Mouse (Mus musculus) embryonic facial prominence, embryonic 15.5 days (tissue): ENCODE results near the gene Fcna. TPM values are rescaled to one million over a fixed set of nuclear protein-coding genes. Genes with fewer than 3 reads are reported as not detected.

ENCODE experiments used
- ATAC-seq: fragments of 200-750 bp; cut with Nextera tagmentation; 2 replicates; pipeline ENCODE4 v1.8.0; 2017; ENCODE audit warnings: low read depth, moderate TSS enrichment; ENCODE audit not compliant: insufficient number of reproducible peaks, low FRiP score, low TSS enrichment
- H3K27ac ChIP-seq: fragments of 300-500 bp; sonication (generic); replicated peaks from 2 replicates; pipeline ENCODE4 v1.5.1; 2015; ENCODE audit warnings: mild to moderate bottlenecking, inconsistent platforms
- H3K27me3 ChIP-seq: fragments of 300-500 bp; sonication (generic); 2 replicates; pipeline ENCODE4 v1.6.1; 2015; ENCODE audit warnings: inconsistent platforms
- H3K36me3 ChIP-seq: fragments of 300-500 bp; sonication (generic); 2 replicates; pipeline ENCODE4 v1.6.1; 2015; ENCODE audit warnings: mild to moderate bottlenecking, inconsistent platforms
- H3K4me1 ChIP-seq: fragments of 300-500 bp; sonication (generic); 2 replicates; pipeline ENCODE4 v1.6.1; 2015; ENCODE audit warnings: inconsistent platforms
- H3K4me2 ChIP-seq: fragments of 300-500 bp; sonication (generic); replicated peaks from 2 replicates; pipeline ENCODE4 v1.6.1; 2015; ENCODE audit warnings: mild to moderate bottlenecking, inconsistent platforms
- H3K4me3 ChIP-seq: fragments of 300-500 bp; sonication (generic); replicated peaks from 2 replicates; pipeline ENCODE4 v1.5.1; 2015; ENCODE audit warnings: mild to moderate bottlenecking, inconsistent platforms
- H3K9ac ChIP-seq: fragments of 300-500 bp; sonication (generic); 2 replicates; pipeline ENCODE4 v1.6.1; 2015; ENCODE audit warnings: inconsistent platforms
- H3K9me3 ChIP-seq: fragments of 300-500 bp; sonication (generic); replicated peaks from 2 replicates; pipeline ENCODE4 v1.6.1; 2016; ENCODE audit warnings: inconsistent platforms
- WGBS: fragments of 180-500 bp; shearing (Covaris S2); methylation state at CpG from one replicate; pipeline ENCODE4 v1.1.7; 2015; 5-methylcytosine and 5-hydroxymethylcytosine counted together
- polyA plus RNA-seq: library from polyadenylated mRNA; unstranded; fragments of >200 nt; fragmentation: Nextera tagmentation; extraction: Ambion mirVana; gene quantifications from 2 replicates; pipeline ENCODE4 v1.2.1, GENCODE M21; 2015

Gene Fcna
- polyA plus RNA-seq, 1 experiment from 2014 or later, result 2.8 TPM

GRCm38 (mm10) chr2:25639890-25640289 lies 12.1 kb upstream of the Fcna start:
- 19% methylated on average over 6 of the region's 6 CpGs for WGBS
- no peak overlapping the region for H3K4me2 ChIP-seq
- H3K27me3 ChIP-seq, result no peaks in the 10 kb centered on the region
- no peak overlapping the region for H3K9ac ChIP-seq
- no peak overlapping the region for H3K4me3 ChIP-seq
- H3K27ac ChIP-seq, result no peak overlapping the region
- H3K9me3 ChIP-seq, result no peaks in the 10 kb centered on the region
- no peak for ATAC-seq
- H3K36me3 ChIP-seq, result no peaks in the 10 kb centered on the region
- H3K4me1 ChIP-seq, result no peaks in the 10 kb centered on the region

- WGBS, result 38% methylated on average over 1 of the region's 1 CpGs
- no peak overlapping the region for H3K27ac ChIP-seq
Measured at GRCm38 (mm10) chr2:25634046-25634445, 6.2 kb upstream of the Fcna start.

GRCm38 (mm10) chr2:25633616-25634015 lies 5.8 kb upstream of the Fcna start:
- Histone ChIP-seq H3K4me3 (no peak overlapping the region), H3K4me1 (no peaks in the 10 kb centered on the region), H3K27me3 (no peaks in the 10 kb centered on the region), H3K9ac (no peak overlapping the region), H3K4me2 (no peak overlapping the region), H3K9me3 (no peaks in the 10 kb centered on the region), H3K27ac (no peak overlapping the region), H3K36me3 (no peaks in the 10 kb centered on the region)
- ATAC-seq, result no peak
- 88% methylated on average over 3 of the region's 3 CpGs for WGBS

More at GRCm38 (mm10) chr2:25634046-25634445, 6.2 kb upstream of the Fcna start:
- Histone ChIP-seq H3K4me3 (no peak overlapping the region), H3K27me3 (no peaks in the 10 kb centered on the region), H3K9me3 (no peaks in the 10 kb centered on the region), H3K9ac (no peak overlapping the region), H3K4me2 (no peak overlapping the region), H3K36me3 (no peaks in the 10 kb centered on the region), H3K4me1 (no peaks in the 10 kb centered on the region)
- ATAC-seq, result no peak

- H3K36me3 ChIP-seq, result no peaks in the 10 kb centered on the region
- H3K4me2 ChIP-seq, result no peak overlapping the region
Measured at GRCm38 (mm10) chr2:25628738-25629137, 908 bp upstream of the Fcna start.

GRCm38 (mm10) chr2:25625986-25626385 lies 1.8 kb downstream of the Fcna start:
- no peak for ATAC-seq
- Histone ChIP-seq H3K36me3 (no peaks in the 10 kb centered on the region), H3K4me2 (no peak overlapping the region), H3K27ac (no peak overlapping the region), H3K4me3 (no peak overlapping the region), H3K27me3 (no peaks in the 10 kb centered on the region), H3K9me3 (no peaks in the 10 kb centered on the region), H3K9ac (no peak overlapping the region), H3K4me1 (peaks cover 14% of the 10 kb centered on the region)
- 72% methylated on average over 5 of the region's 5 CpGs for WGBS

More at GRCm38 (mm10) chr2:25628738-25629137, 908 bp upstream of the Fcna start:
- Histone ChIP-seq H3K4me3 (no peak overlapping the region), H3K27me3 (no peaks in the 10 kb centered on the region), H3K4me1 (no peaks in the 10 kb centered on the region), H3K9ac (no peak overlapping the region), H3K9me3 (no peaks in the 10 kb centered on the region), H3K27ac (no peak overlapping the region)
- no peak for ATAC-seq
- 37% methylated on average over 4 of the region's 4 CpGs for WGBS

GRCm38 (mm10) chr2:25621229-25622200 lies 6.3 kb downstream of the Fcna start, which contains the start of gene Tmem141:
Gene Tmem141, minus strand, starts transcription at chr2:25622005.
- Histone ChIP-seq H3K9ac (peak within 1 kb of the TSS; percentile 35; the same call in 1 of the 2 replicates), H3K4me2 (peak within 1 kb of the TSS; percentile 83), H3K27ac (peak within 1 kb of the TSS; percentile 71), H3K4me3 (peak within 1 kb of the TSS; percentile 53), H3K4me1 (peaks cover 22% of the 10 kb centered on the region), H3K36me3 (no peaks in the 10 kb centered on the region), H3K9me3 (no peaks in the 10 kb centered on the region), H3K27me3 (peaks cover 16% of the 10 kb centered on the region)
- WGBS, result 5% methylated on average over 34 of the region's 34 CpGs
- peak; percentile 84 for ATAC-seq

GRCm38 (mm10) chr2:25620852-25621228 lies 7.0 kb downstream of the Fcna start:
- Histone ChIP-seq H3K9me3 (no peaks in the 10 kb centered on the region), H3K4me2 (peak overlapping the region; percentile 83), H3K9ac (no peak overlapping the region), H3K27me3 (peaks cover 23% of the 10 kb centered on the region), H3K27ac (peak overlapping the region; percentile 71; the same call in 1 of the 2 replicates), H3K36me3 (no peaks in the 10 kb centered on the region), H3K4me3 (peak overlapping the region; percentile 53; the same call in 1 of the 2 replicates), H3K4me1 (peaks cover 29% of the 10 kb centered on the region)
- ATAC-seq, result no peak
- WGBS, result 70% methylated on average over 4 of the region's 4 CpGs

- H3K4me1 ChIP-seq, result peaks cover 31% of the 10 kb centered on the region
- no peak for ATAC-seq
- no peak overlapping the region; the same call in 1 of the 2 replicates for H3K4me2 ChIP-seq
- peaks cover 27% of the 10 kb centered on the region for H3K27me3 ChIP-seq
- no peak overlapping the region for H3K4me3 ChIP-seq
- 0 out of 2 replicates have a peak overlapping the region, but pooled peaks have one; percentile 71 for H3K27ac ChIP-seq
- WGBS, result 55% methylated on average over 6 of the region's 6 CpGs
- no peak overlapping the region for H3K9ac ChIP-seq
- H3K9me3 ChIP-seq, result no peaks in the 10 kb centered on the region
- no peaks in the 10 kb centered on the region for H3K36me3 ChIP-seq
Measured at GRCm38 (mm10) chr2:25620386-25620785, 7.4 kb downstream of the Fcna start.

GRCm38 (mm10) chr2:25617578-25617977 lies 10.3 kb downstream of the Fcna start, which contains the start of gene Ccdc183:
Gene Ccdc183, minus strand, starts transcription at chr2:25617678.
- WGBS, result 73% methylated on average over 3 of the region's 3 CpGs
- Histone ChIP-seq H3K36me3 (no peaks in the 10 kb centered on the region), H3K4me3 (no peak within 1 kb of the TSS), H3K9ac (no peak within 1 kb of the TSS), H3K4me1 (peaks cover 31% of the 10 kb centered on the region), H3K27me3 (peaks cover 38% of the 10 kb centered on the region), H3K4me2 (peak within 1 kb of the TSS; percentile 42; the same call in 1 of the 2 replicates), H3K27ac (no peak within 1 kb of the TSS), H3K9me3 (no peaks in the 10 kb centered on the region)
- no peak for ATAC-seq

GRCm38 (mm10) chr2:25616398-25616797 lies 11.4 kb downstream of the Fcna start:
- H3K27me3 ChIP-seq, result peaks cover 38% of the 10 kb centered on the region
- 15% methylated on average over 22 of the region's 22 CpGs for WGBS
- no peak overlapping the region for H3K9ac ChIP-seq
- H3K4me3 ChIP-seq, result peak overlapping the region; percentile 11; the same call in 1 of the 2 replicates
- H3K4me2 ChIP-seq, result peak overlapping the region; percentile 42
- H3K27ac ChIP-seq, result no peak overlapping the region
- no peak for ATAC-seq
- H3K36me3 ChIP-seq, result no peaks in the 10 kb centered on the region
- peaks cover 21% of the 10 kb centered on the region for H3K4me1 ChIP-seq
- no peaks in the 10 kb centered on the region for H3K9me3 ChIP-seq

- peak overlapping the region; percentile 98; the same call in 1 of the 2 replicates for H3K9ac ChIP-seq
- H3K27ac ChIP-seq, result peak overlapping the region; percentile 97
- H3K4me2 ChIP-seq, result peak overlapping the region; percentile 62
- ATAC-seq, result peak; percentile 11; the same call in 1 of the 2 replicates
- 61% methylated on average over 10 of the region's 10 CpGs for WGBS
- H3K4me3 ChIP-seq, result peak overlapping the region; percentile 100
- no peaks in the 10 kb centered on the region for H3K36me3 ChIP-seq
- H3K9me3 ChIP-seq, result no peaks in the 10 kb centered on the region
- peaks cover 18% of the 10 kb centered on the region for H3K4me1 ChIP-seq
- H3K27me3 ChIP-seq, result no peaks in the 10 kb centered on the region
Measured at GRCm38 (mm10) chr2:25608671-25609070, 19.2 kb downstream of the Fcna start.
